ENCODE assay signal across 8 mouse cellular contexts in genomic region chr12:24831964-24832427, GRCm38 (mm10). TPM values are rescaled to one million over a fixed set of nuclear protein-coding genes. Genes with fewer than 3 reads are reported as not detected.
DNase-seq lines count a peak whose midpoint lies in the region; ATAC-seq and TF ChIP-seq lines count a peak whose summit lies in the region.

No protein-coding gene starts in this region.

- H3K4me1 ChIP-seq in lung, embryonic 14.5 days (ENCODE audit: insufficient read depth) = peaks cover 5% of the 10 kb centered on the region; the same call in 1 of the 2 replicates
- peaks cover 23% of the 10 kb centered on the region for H3K4me1 ChIP-seq in embryonic facial prominence, embryonic 12.5 days
- peaks cover 23% of the 10 kb centered on the region for H3K4me1 ChIP-seq in hindbrain, embryonic 16.5 days (ENCODE audit: control insufficient read depth, insufficient read depth, low read depth, low read length)
- H3K4me1 ChIP-seq in midbrain, embryonic 12.5 days = peaks cover 32% of the 10 kb centered on the region

- no peaks in the 10 kb centered on the region for H3K36me3 ChIP-seq in lung, embryonic 14.5 days (ENCODE audit: insufficient read depth)
- H3K36me3 ChIP-seq in embryonic facial prominence, embryonic 12.5 days = no peaks in the 10 kb centered on the region
- no peaks in the 10 kb centered on the region for H3K36me3 ChIP-seq in hindbrain, embryonic 16.5 days (ENCODE audit: control insufficient read depth, insufficient read depth, low read length)
- H3K36me3 ChIP-seq in midbrain, embryonic 12.5 days = no peaks in the 10 kb centered on the region

- peak overlapping the region; percentile 84 for H3K4me3 ChIP-seq in lung, embryonic 14.5 days (ENCODE audit: low read depth, low read length)
- peak overlapping the region; percentile 96 for H3K4me3 ChIP-seq in embryonic facial prominence, embryonic 12.5 days
- H3K4me3 ChIP-seq in hindbrain, embryonic 16.5 days (ENCODE audit: low read length) = peak overlapping the region; percentile 86
- H3K4me3 ChIP-seq in midbrain, embryonic 12.5 days = peak overlapping the region; percentile 70

- WGBS in lung, embryonic 14.5 days = under 1% methylated on average over 32 of the region's 32 CpGs
- under 1% methylated on average over 32 of the region's 32 CpGs for WGBS in embryonic facial prominence, embryonic 12.5 days
- 0% methylated on average over 32 of the region's 32 CpGs for WGBS in hindbrain, embryonic 16.5 days
- WGBS in midbrain, embryonic 12.5 days = under 1% methylated on average over 24 of the region's 32 CpGs

- DNase-seq in adrenal gland, postnatal 10 days = peak; percentile 27
- DNase-seq in adrenal gland, adult (ENCODE audit: inconsistent age in 2 of 2, low spot score in 1 of 2) = no peak
- peak; percentile 40 for DNase-seq in lung, embryonic 14.5 days
- DNase-seq in lung, adult 18-20 months = no peak
- no peak for DNase-seq in ovary, adult 18-20 months (ENCODE audit: low spot score)

- no peak for TF ChIP-seq CTCF in lung, embryonic 14.5 days (IDR thresholded peaks at IDR 0.05; ENCODE audit: low read depth)

- no peak; the same call in 1 of the 2 replicates for ATAC-seq in lung, embryonic 14.5 days (ENCODE audit: insufficient read depth)
- ATAC-seq in embryonic facial prominence, embryonic 12.5 days (ENCODE audit: insufficient number of reproducible peaks, insufficient read depth, low FRiP score, low TSS enrichment) = no peak
- no peak for ATAC-seq in hindbrain, embryonic 16.5 days
- ATAC-seq in midbrain, embryonic 12.5 days (ENCODE audit: low FRiP score, low read depth) = no peak

- H3K9me3 ChIP-seq in lung, embryonic 14.5 days (ENCODE audit: low read depth, low read length) = no peaks in the 10 kb centered on the region
- H3K9me3 ChIP-seq in embryonic facial prominence, embryonic 12.5 days = no peaks in the 10 kb centered on the region
- H3K9me3 ChIP-seq in hindbrain, embryonic 16.5 days (ENCODE audit: control insufficient read depth, low read length) = no peaks in the 10 kb centered on the region
- H3K9me3 ChIP-seq in midbrain, embryonic 12.5 days = no peaks in the 10 kb centered on the region

- H3K9ac ChIP-seq in lung, embryonic 14.5 days = peak overlapping the region; percentile 83
- H3K9ac ChIP-seq in embryonic facial prominence, embryonic 12.5 days = peak overlapping the region; percentile 89
- H3K9ac ChIP-seq in hindbrain, embryonic 16.5 days (ENCODE audit: low read depth, low read length) = peak overlapping the region; percentile 91
- peak overlapping the region; percentile 94 for H3K9ac ChIP-seq in midbrain, embryonic 12.5 days (replicated peaks)

- peak overlapping the region; percentile 82 for H3K4me2 ChIP-seq in lung, embryonic 14.5 days
- H3K4me2 ChIP-seq in embryonic facial prominence, embryonic 12.5 days (replicated peaks) = peak overlapping the region; percentile 67
- peak overlapping the region; percentile 73 for H3K4me2 ChIP-seq in hindbrain, embryonic 16.5 days (ENCODE audit: low read length)
- H3K4me2 ChIP-seq in midbrain, embryonic 12.5 days (replicated peaks) = peak overlapping the region; percentile 79

- H3K27ac ChIP-seq in lung, embryonic 14.5 days (ENCODE audit: low read depth) = peak overlapping the region; percentile 77; the same call in 1 of the 2 replicates
- peak overlapping the region; percentile 90 for H3K27ac ChIP-seq in embryonic facial prominence, embryonic 12.5 days
- peak overlapping the region; percentile 97 for H3K27ac ChIP-seq in hindbrain, embryonic 16.5 days (ENCODE audit: low read depth, low read length)
- H3K27ac ChIP-seq in midbrain, embryonic 12.5 days (replicated peaks) = peak overlapping the region; percentile 99

- no peaks in the 10 kb centered on the region for H3K27me3 ChIP-seq in lung, embryonic 14.5 days (ENCODE audit: insufficient read depth, low read length)
- H3K27me3 ChIP-seq in embryonic facial prominence, embryonic 12.5 days = no peaks in the 10 kb centered on the region
- no peaks in the 10 kb centered on the region for H3K27me3 ChIP-seq in hindbrain, embryonic 16.5 days (replicated peaks; ENCODE audit: control insufficient read depth, insufficient read depth, low read length)
- H3K27me3 ChIP-seq in midbrain, embryonic 12.5 days = no peaks in the 10 kb centered on the region

RNA-seq across cellular contexts. Expression of gene Mboat2, which starts 1.3 kb away (rescaled TPM):
- total RNA-seq in adrenal gland, postnatal 10 days (2021) = 10 to 100 TPM; 14.9 to 18.7 TPM
- 44.6 and 45.7 TPM in 2 replicates for polyA plus RNA-seq in lung, embryonic 14.5 days (2014; fragmentation: Nextera tagmentation; extraction: Ambion mirVana)
- 52.3 and 53.3 TPM in 2 replicates for polyA plus RNA-seq in embryonic facial prominence, embryonic 12.5 days (2016; fragmentation: Nextera tagmentation; extraction: Ambion mirVana)
- 65.8 and 68.6 TPM in 2 replicates for polyA plus RNA-seq in hindbrain, embryonic 16.5 days (2015; fragmentation: Nextera tagmentation; extraction: Ambion mirVana)
- polyA plus RNA-seq in midbrain, embryonic 12.5 days (2016; fragmentation: Nextera tagmentation; extraction: Ambion mirVana) = 66.7 and 69.5 TPM in 2 replicates

Comparison
In these comparisons a context has a peak if more than half of its experiments do, and no peak if none do; other contexts are left out.
1. DNase-seq: peak in adrenal gland, postnatal 10 days (single experiment) and lung, embryonic 14.5 days (single experiment); none in adrenal gland, adult (0 of 2), lung, adult 18-20 months (0 of 2) and ovary, adult 18-20 months (single experiment).
2. Peak in every context shown above with its lines, with median percentiles within 50 percentile points of each other: H3K27ac ChIP-seq, H3K4me2 ChIP-seq, H3K4me3 ChIP-seq and H3K9ac ChIP-seq.